Mouse (Mus musculus) midbrain, postnatal 0 days (tissue): ENCODE measurements around the gene Rbbp5. TPM values are rescaled to one million over a fixed set of nuclear protein-coding genes. Genes with fewer than 3 reads are reported as not detected.

ENCODE experiments used
- ATAC-seq: fragments of 200-750 bp; cut with Nextera tagmentation; 2 replicates; pipeline ENCODE4 v1.8.0; 2017; ENCODE audit warnings: moderate number of reproducible peaks, mild to moderate bottlenecking, moderate TSS enrichment, moderate library complexity; ENCODE audit not compliant: low FRiP score
- DNase-seq: peaks from one replicate; pipeline ENCODE4 v3.0.0-alpha.2; 2015; ENCODE audit warnings: low spot score
- H3K27ac ChIP-seq: fragments of 300-500 bp; sonication (generic); 2 replicates; pipeline ENCODE4 v1.5.1; 2014; ENCODE audit warnings: low read depth, mild to moderate bottlenecking, low read length, mixed read lengths
- H3K27me3 ChIP-seq: fragments of 300-500 bp; sonication (generic); 2 replicates; pipeline ENCODE4 v1.6.1; 2014; ENCODE audit warnings: low read length, control low read depth, mixed read lengths; ENCODE audit not compliant: insufficient read depth
- H3K36me3 ChIP-seq: fragments of 300-500 bp; sonication (generic); 2 replicates; pipeline ENCODE4 v1.6.1; 2014; ENCODE audit warnings: low read length, control low read depth, mixed read lengths; ENCODE audit not compliant: insufficient read depth
- H3K4me1 ChIP-seq: fragments of 300-500 bp; sonication (generic); 2 replicates; pipeline ENCODE4 v1.6.1; 2014; ENCODE audit warnings: mild to moderate bottlenecking, control low read depth, antibody characterized with exemption, low read length, mixed read lengths; ENCODE audit not compliant: insufficient read depth
- H3K4me2 ChIP-seq: fragments of 300-500 bp; sonication (generic); 2 replicates; pipeline ENCODE4 v1.6.1; 2014; ENCODE audit warnings: low read depth, mild to moderate bottlenecking, low read length, mixed read lengths; ENCODE audit not compliant: poor library complexity, severe bottlenecking
- H3K4me3 ChIP-seq: fragments of 300-500 bp; sonication (generic); 2 replicates; pipeline ENCODE4 v1.5.1; 2014; ENCODE audit warnings: low read depth, mild to moderate bottlenecking, low read length, moderate library complexity
- H3K9ac ChIP-seq: fragments of 300-500 bp; sonication (generic); replicated peaks from 2 replicates; pipeline ENCODE4 v1.6.1; 2014; ENCODE audit warnings: mild to moderate bottlenecking, low read length, moderate library complexity, mixed read lengths; ENCODE audit not compliant: poor library complexity, severe bottlenecking
- H3K9me3 ChIP-seq: fragments of 300-500 bp; sonication (generic); 2 replicates; pipeline ENCODE4 v1.6.1; 2016; ENCODE audit warnings: low read length, control low read depth
- CTCF ChIP-seq: IDR thresholded peaks from 2 replicates; pipeline ENCODE4 v1.5.1; 2016; ENCODE audit warnings: antibody characterized with exemption, mild to moderate bottlenecking
- WGBS: fragments of 180-500 bp; shearing (Covaris S2); extraction: QIAGEN DNeasy Blood & Tissue Kit; methylation state at CpG from one replicate; pipeline ENCODE4 v1.1.7; 2014; 5-methylcytosine and 5-hydroxymethylcytosine counted together
- polyA plus RNA-seq: library from polyadenylated mRNA; unstranded; fragments of >200 nt; fragmentation: Nextera tagmentation; extraction: Ambion mirVana; gene quantifications from 2 replicates; pipeline ENCODE4 v1.2.1, GENCODE M21; 2015
- total RNA-seq: library from RNA; depleted of rRNA; stranded (reverse); fragments of >200 nt; gene quantifications from 2 replicates; pipeline ENCODE4 v1.2.3, GENCODE M21; 2014; rRNA removed

Rbbp5 gene
- total RNA-seq (22.6 and 31.4 TPM in 2 replicates), polyA plus RNA-seq (25.5 and 25.8 TPM in 2 replicates)

DNA sequence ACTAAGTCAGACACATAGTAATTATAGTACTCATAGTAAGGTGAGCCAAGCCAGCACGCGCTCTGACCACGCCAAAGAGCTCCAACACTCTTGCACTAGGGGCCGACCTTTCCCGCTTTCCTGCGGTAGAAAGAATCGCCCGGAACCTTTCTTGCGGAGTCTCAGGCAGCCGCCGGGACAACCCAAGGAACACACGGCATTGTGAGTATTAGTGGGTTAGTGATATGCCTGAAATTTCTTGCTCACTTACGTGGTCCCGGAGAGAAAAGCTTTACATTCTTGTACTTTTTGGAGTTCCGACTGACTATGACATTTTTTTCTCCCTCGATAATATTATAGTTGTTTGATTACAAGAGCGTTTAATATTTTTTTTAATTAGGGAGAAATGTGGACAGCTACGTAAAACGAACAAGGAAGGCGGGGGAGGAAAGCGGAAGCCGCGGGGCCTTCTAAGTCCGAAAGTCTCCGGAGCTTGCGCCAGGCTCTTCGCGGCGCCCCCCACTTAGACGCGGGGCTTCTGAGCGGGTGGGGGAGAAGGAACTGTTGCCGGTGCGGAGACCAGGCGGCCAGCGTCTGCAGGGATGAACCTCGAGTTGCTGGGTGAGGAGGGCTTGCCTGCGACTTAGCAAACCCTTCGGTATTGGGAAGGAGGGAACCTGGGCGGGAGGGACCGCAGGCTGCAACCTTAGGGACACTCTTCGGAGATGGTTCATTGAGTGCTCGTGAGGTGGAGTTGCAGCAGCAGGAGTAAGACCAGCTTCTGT lies at the start of gene Rbbp5:
TSS of gene Rbbp5 (plus strand) at position 438 of the 764 bp plus-strand sequence.
- under 1% methylated on average over 43 of the region's 43 CpGs for WGBS
- peak; percentile 32 for TF ChIP-seq CTCF
- H3K27ac ChIP-seq = peak within 1 kb of the TSS; percentile 62
- peak within 1 kb of the TSS; percentile 64 for H3K4me3 ChIP-seq
- H3K27me3 ChIP-seq = no peaks in the 10 kb centered on the region
- H3K36me3 ChIP-seq = no peaks in the 10 kb centered on the region
- H3K9me3 ChIP-seq = no peaks in the 10 kb centered on the region
- H3K4me2 ChIP-seq = peak within 1 kb of the TSS; percentile 76
- H3K4me1 ChIP-seq = no peaks in the 10 kb centered on the region
- ATAC-seq (peak; percentile 90), DNase-seq (peak; percentile 95)
- peak within 1 kb of the TSS; percentile 66 for H3K9ac ChIP-seq

DNA sequence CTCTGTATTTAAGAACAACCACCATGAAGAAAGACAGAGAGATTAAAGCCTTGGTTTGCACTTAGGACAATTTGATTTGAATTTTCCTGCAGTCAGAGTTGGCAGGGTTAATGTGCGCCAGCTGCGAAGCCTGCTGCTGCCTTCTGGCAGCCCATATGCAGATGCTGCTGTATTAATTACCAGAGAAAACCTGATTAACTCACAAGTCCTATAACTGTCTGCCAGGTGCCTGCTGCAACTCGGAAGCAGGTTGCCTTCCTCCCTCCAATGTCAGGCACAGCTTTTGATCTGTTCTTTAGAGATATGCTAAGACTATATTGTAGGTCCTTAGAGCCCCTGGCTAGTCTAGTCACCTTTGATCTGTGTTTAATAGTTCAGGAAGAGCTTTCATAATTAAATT lies 46.3 kb upstream of the Rbbp5 start:
- DNase-seq = peak; percentile 78
- Histone ChIP-seq H3K36me3 (peaks cover 5% of the 10 kb centered on the region; the same call in 1 of the 2 replicates), H3K4me2 (no peak overlapping the region), H3K9ac (no peak overlapping the region), H3K27me3 (no peaks in the 10 kb centered on the region), H3K4me1 (peaks cover 5% of the 10 kb centered on the region; the same call in 1 of the 2 replicates), H3K27ac (no peak overlapping the region), H3K9me3 (no peaks in the 10 kb centered on the region), H3K4me3 (no peak overlapping the region)
- ATAC-seq = no peak; the same call in 1 of the 2 replicates
- WGBS = 30% methylated on average over 3 of the region's 3 CpGs
- no peak for TF ChIP-seq CTCF

DNA sequence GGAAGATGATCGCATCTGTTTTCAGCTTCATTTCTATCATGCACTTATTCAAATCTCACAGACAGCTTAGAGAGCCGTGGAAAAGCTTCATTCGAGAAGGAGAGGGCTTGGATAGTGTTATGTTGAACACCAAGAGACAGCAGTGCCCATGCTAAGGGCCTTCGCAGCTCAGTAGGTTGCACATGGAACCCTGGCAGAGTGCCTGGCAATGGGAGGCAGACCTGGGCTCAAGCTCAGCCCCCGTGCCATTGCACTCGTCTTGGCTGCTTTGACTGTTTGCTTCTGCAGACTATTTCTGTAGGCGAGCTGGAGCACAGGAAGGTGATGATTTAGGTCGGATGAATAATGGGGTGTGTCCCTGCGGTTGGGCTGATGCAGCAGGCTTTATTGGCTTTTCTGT lies 45.4 kb upstream of the Rbbp5 start:
- no peaks in the 10 kb centered on the region for H3K27me3 ChIP-seq
- 67% methylated on average over 9 of the region's 9 CpGs for WGBS
- H3K36me3 ChIP-seq = peaks cover 5% of the 10 kb centered on the region; the same call in 1 of the 2 replicates
- TF ChIP-seq CTCF = no peak
- ATAC-seq = no peak
- H3K4me2 ChIP-seq = no peak overlapping the region
- peaks cover 5% of the 10 kb centered on the region; the same call in 1 of the 2 replicates for H3K4me1 ChIP-seq
- no peak overlapping the region for H3K4me3 ChIP-seq
- H3K9me3 ChIP-seq = no peaks in the 10 kb centered on the region
- no peak overlapping the region for H3K9ac ChIP-seq
- peak; percentile 78 for DNase-seq
- H3K27ac ChIP-seq = no peak overlapping the region

DNA sequence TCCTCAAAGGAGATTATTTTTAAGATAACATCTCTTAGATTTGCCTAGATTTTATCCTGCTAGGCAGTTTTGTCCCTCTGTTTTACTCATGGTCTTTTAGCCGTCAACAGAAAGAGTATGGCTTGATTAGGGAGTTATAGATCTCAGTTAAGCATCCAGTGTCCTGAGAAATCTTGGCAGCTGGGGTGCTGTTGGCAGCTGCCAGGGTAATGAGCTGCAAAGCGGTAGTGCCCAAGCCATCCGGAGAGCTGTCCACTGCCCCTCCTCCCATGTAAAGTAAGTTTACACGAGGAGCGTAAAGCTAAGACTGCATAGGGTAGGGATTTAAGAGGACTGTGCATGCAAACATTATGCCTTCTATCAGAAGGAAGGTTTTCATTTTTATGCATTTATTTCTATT lies 43.8 kb upstream of the Rbbp5 start:
- ATAC-seq (no peak), DNase-seq (peak; percentile 76)
- no peak overlapping the region for H3K4me3 ChIP-seq
- no peak overlapping the region for H3K4me2 ChIP-seq
- H3K4me1 ChIP-seq = peaks cover 5% of the 10 kb centered on the region; the same call in 1 of the 2 replicates
- TF ChIP-seq CTCF = no peak
- H3K27me3 ChIP-seq = no peaks in the 10 kb centered on the region
- H3K9me3 ChIP-seq = no peaks in the 10 kb centered on the region
- 49% methylated on average over 5 of the region's 5 CpGs for WGBS
- no peak overlapping the region for H3K27ac ChIP-seq
- H3K9ac ChIP-seq = no peak overlapping the region
- H3K36me3 ChIP-seq = peaks cover 5% of the 10 kb centered on the region; the same call in 1 of the 2 replicates

DNA sequence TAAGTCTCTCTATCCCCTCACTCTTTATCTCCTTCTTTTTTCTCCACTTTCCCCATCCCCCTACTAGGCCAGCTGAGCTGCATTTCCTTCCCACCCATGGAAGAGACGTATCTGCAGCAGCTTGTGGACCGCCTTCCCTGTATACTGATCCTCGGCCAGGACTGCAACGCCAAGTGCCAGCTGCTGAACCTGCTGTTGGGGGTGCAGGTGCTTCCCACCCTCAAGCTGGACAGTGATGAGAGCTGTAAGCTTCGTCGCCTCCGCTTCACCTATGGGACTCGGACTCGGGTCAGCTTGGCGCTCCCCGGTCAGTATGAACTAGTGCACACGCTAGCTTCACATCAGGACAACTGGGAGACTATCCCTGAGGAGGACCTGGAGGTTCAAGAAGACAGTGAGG lies 43.1 kb upstream of the Rbbp5 start:
- Histone ChIP-seq H3K27ac (no peak overlapping the region), H3K36me3 (peaks cover 5% of the 10 kb centered on the region; the same call in 1 of the 2 replicates), H3K4me3 (no peak overlapping the region), H3K9me3 (no peaks in the 10 kb centered on the region), H3K4me2 (no peak overlapping the region), H3K9ac (no peak overlapping the region), H3K27me3 (no peaks in the 10 kb centered on the region), H3K4me1 (peaks cover 5% of the 10 kb centered on the region; the same call in 1 of the 2 replicates)
- no peak for ATAC-seq
- peak; percentile 20 for DNase-seq
- TF ChIP-seq CTCF = no peak
- WGBS = 93% methylated on average over 12 of the region's 12 CpGs

DNA sequence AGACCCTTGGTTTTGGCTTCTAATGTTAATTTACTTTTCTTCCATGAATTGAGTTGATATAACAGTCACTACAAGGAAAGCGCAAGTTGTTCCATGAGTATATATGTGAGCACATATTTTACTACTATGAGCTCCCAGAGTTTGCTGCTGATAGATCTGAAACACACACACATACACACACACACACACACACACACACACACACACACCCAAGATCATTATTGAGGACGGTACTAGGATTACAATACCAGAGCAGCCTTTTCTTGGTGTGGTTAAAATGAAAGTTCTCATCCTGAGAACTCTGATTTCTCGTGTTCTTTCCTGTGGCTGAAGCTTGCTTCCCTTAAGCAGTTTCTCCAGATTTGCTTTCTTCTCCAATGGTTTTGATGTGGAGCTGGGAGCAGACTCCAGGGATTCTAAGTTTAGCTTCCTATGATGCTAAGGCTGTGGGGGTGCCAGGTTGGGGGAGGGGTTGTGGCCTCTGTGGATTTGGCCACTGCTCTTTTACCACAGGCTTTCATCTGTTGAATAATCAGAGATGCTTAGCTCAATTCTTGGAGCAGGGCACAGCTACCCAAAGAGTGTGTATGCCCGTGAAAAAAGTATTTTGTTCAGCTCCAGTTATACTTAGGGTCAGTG lies 40.7 kb upstream of the Rbbp5 start:
- Histone ChIP-seq H3K27me3 (no peaks in the 10 kb centered on the region), H3K9me3 (no peaks in the 10 kb centered on the region), H3K4me2 (no peak overlapping the region), H3K27ac (no peak overlapping the region), H3K4me1 (no peaks in the 10 kb centered on the region), H3K9ac (no peak overlapping the region), H3K4me3 (no peak overlapping the region), H3K36me3 (peaks cover 11% of the 10 kb centered on the region)
- ATAC-seq = no peak
- 75% methylated on average over 4 of the region's 4 CpGs for WGBS
- no peak for DNase-seq
- TF ChIP-seq CTCF = no peak
